Mouse (Mus musculus) heart, adult 2 months (tissue): ENCODE measurements around the gene Apon. TPM values are rescaled to one million over a fixed set of nuclear protein-coding genes. Genes with fewer than 3 reads are reported as not detected.
A peak's percentile ranks its signal among the peaks of the same experiment; 100 is the strongest.
"Not testable (repeated sequence)": the region's sequence is repeated elsewhere in the genome, so short reads cannot be mapped to it uniquely, and the experiment has no call there.

Experiments used
- DNase-seq, 2 experiments: peaks; one replicate each; pipeline ENCODE4 v3.0.0; 2021
- H3K27ac ChIP-seq: fragments of 200-600 bp; 2 replicates; pipeline ENCODE4 v1.8.1; 2022
- H3K27me3 ChIP-seq: fragments of 200-500 bp; 2 replicates; pipeline ENCODE4 v1.6.1; 2012; ENCODE audit warnings: mild to moderate bottlenecking, low read length, inconsistent platforms, mixed read lengths; ENCODE audit not compliant: control insufficient read depth, insufficient read depth
- H3K36me3 ChIP-seq: fragments of 200-500 bp; 2 replicates; pipeline ENCODE4 v1.6.1; 2012; ENCODE audit warnings: low read length, inconsistent platforms; ENCODE audit not compliant: control insufficient read depth, insufficient read depth
- H3K4me1 ChIP-seq: fragments of 200-500 bp; 2 replicates; pipeline ENCODE4 v1.6.1; 2011; ENCODE audit warnings: low read length; ENCODE audit not compliant: control insufficient read depth, insufficient read depth
- H3K4me3 ChIP-seq: fragments of 200-600 bp; 2 replicates; pipeline ENCODE4 v1.8.1; 2022
- H3K79me2 ChIP-seq: fragments of 200-500 bp; replicated peaks from 2 replicates; pipeline ENCODE4 v1.6.1; 2012; ENCODE audit warnings: mild to moderate bottlenecking, inconsistent platforms, low read length, moderate library complexity, mixed read lengths; ENCODE audit not compliant: control insufficient read depth, insufficient read depth
- H3K9ac ChIP-seq: fragments of 200-500 bp; 2 replicates; pipeline ENCODE4 v1.6.1; 2012; ENCODE audit warnings: low read depth, mild to moderate bottlenecking, control low read depth, inconsistent platforms, low read length, mixed read lengths
- CTCF ChIP-seq: fragments of 200-600 bp; IDR thresholded peaks from 2 replicates; pipeline ENCODE4 v1.8.1; 2022; ENCODE audit warnings: antibody characterized with exemption, mild to moderate bottlenecking, moderate library complexity
- EP300 ChIP-seq: fragments of 200-500 bp; IDR thresholded peaks from 2 replicates; pipeline ENCODE4 v1.6.1; 2011; ENCODE audit warnings: low read depth, low read length, control low read depth; ENCODE audit not compliant: insufficient read depth
- POLR2A ChIP-seq: fragments of 200-500 bp; IDR thresholded peaks from 2 replicates; pipeline ENCODE4 v1.6.1; 2011; ENCODE audit warnings: mild to moderate bottlenecking, low read depth, low read length, control low read depth; ENCODE audit not compliant: insufficient read depth
- WGBS: fragments of 180-500 bp; shearing (Covaris S2); methylation state at CpG from one replicate; pipeline ENCODE4 v1.1.7; 2018; 5-methylcytosine and 5-hydroxymethylcytosine counted together
- intact Hi-C: fragments of 180-260 bp; cut with DNase I; formaldehyde crosslinking; loops from one replicate; pipeline ENCODE4 v1.15.1; 2025
- polyA plus RNA-seq: library from polyadenylated mRNA; depleted of rRNA; stranded (reverse); fragments of >200 nt; gene quantifications from 2 replicates; pipeline ENCODE4 v1.2.3, GENCODE M21; 2012
- total RNA-seq, 2 experiments: library from RNA; stranded (reverse); gene quantifications; 2 replicates each; pipeline ENCODE4 v1.2.3; 2021

The Apon gene
- total and polyA plus RNA-seq, 3 experiments = not detected

DNA sequence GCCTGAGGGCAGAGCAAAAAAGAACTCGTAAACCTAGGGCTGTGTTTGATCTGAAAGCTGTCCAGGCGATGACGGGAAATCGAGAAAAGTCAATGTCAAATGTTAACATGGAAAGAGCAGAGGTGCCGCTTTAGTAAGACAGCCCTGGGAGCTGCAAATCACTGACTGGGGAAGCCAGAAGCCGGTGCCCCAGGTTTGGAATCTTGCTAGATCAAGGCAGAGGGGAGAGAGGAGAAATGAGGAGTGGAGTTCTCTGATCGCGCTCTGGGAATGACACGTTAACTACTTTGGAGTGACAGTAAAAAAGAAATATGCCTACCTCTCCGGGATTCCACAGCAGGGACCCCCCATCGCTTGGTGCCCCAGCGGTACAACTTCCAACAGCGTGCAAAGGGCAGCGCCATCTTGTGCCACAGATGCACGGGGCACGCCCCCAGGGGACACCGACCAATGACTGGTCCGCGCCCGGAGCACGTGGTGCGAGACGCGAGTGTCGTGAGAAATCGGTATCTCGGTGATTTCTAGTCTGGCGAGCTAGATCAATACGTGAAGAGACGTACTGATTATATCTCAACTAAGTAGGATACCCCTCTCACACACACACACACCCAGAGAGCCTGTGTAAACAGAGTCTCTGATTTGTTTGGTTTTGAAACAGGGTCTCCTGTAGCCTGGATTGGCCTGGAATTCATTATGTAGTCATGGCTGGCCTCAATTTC lies 42.3 kb upstream of the Apon start, which contains the start of gene Spryd4:
Spryd4 (minus strand) TSS at position 418 of the 719 bp plus-strand sequence.
- 0 out of 2 replicates have a peak, but pooled peaks have one; percentile 30 for TF ChIP-seq EP300
- peak; percentile 88 for TF ChIP-seq POLR2A
- peak; percentile 53 for TF ChIP-seq CTCF
- Histone ChIP-seq H3K79me2 (no peaks in the 10 kb centered on the region), H3K4me1 (peaks cover 3% of the 10 kb centered on the region), H3K27ac (peak within 1 kb of the TSS; percentile 69), H3K36me3 (no peaks in the 10 kb centered on the region), H3K9ac (peak within 1 kb of the TSS; percentile 56), H3K4me3 (peak within 1 kb of the TSS; percentile 61), H3K27me3 (no peaks in the 10 kb centered on the region; the same call in 1 of the 2 replicates)
- intact Hi-C loops = loop anchor here (2.0 kb wide), 1 partner anchor 17 kb away; the partner anchor contains the start of gene Gls2
- DNase-seq = peak; percentile 90 to 91
- WGBS = under 1% methylated on average over 30 of the region's 30 CpGs

DNA sequence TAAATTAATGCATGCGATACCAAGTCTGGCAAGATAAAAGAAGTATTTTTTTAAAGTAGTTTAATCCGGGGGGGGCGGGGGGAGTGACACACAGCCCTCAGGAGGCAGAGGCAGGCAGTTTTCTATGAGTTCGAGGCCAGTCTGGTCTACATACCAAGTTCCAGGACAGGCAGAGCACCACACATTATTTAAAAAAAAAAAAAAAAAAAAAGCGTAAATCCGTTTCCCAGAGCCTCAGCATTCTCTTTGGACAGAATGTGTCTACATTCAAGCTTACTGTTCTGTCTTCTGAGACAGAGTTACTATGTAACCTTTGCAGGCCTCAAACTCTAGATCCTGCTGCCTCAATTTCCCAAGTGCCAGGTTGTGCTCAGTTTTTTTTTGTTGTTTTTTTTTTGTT lies 41.7 kb upstream of the Apon start:
- Histone ChIP-seq H3K27me3 (no peaks in the 10 kb centered on the region; the same call in 1 of the 2 replicates), H3K9ac (no peak overlapping the region), H3K4me1 (peaks cover 3% of the 10 kb centered on the region), H3K79me2 (no peaks in the 10 kb centered on the region), H3K4me3 (peak overlapping the region; percentile 61), H3K36me3 (no peaks in the 10 kb centered on the region), H3K27ac (peak overlapping the region; percentile 69)
- TF ChIP-seq EP300 (no peak), CTCF (no peak), POLR2A (no peak)
- DNase-seq = no peak
- intact Hi-C loops = no loop called here
- WGBS = 34% methylated on average over 6 of the region's 6 CpGs

DNA sequence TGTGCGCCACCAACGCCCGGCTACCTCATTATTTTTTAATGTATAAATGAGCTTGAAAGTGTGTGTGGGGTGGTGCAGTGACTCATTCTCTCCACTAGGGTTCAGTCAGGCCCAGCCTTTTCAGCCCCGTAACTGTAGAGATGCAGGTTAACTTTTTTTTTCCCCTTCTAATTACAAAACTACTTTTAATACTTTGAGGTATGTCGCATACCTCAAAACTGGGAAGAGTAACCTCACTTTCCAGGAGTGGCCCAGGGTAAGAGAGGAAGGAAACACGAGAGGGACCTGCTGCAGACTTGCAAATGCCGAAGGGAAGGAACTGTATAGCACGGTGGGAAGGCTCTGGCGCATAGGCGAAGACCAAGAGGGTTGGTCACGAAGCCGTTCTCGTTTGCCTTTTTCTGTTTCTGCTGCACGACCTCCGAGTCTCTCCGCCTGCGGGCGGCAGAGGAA lies 41.0 kb upstream of the Apon start:
- peak overlapping the region; percentile 50 for H3K4me3 ChIP-seq
- H3K27me3 ChIP-seq = no peaks in the 10 kb centered on the region; the same call in 1 of the 2 replicates
- no peaks in the 10 kb centered on the region for H3K36me3 ChIP-seq
- H3K27ac ChIP-seq = peak overlapping the region; percentile 2; the same call in 1 of the 2 replicates
- H3K4me1 ChIP-seq = peaks cover 3% of the 10 kb centered on the region
- H3K9ac ChIP-seq = peak overlapping the region; percentile 66
- WGBS = 1% methylated on average over 18 of the region's 18 CpGs
- DNase-seq = peak; percentile 54 to 61
- no peaks in the 10 kb centered on the region for H3K79me2 ChIP-seq
- TF ChIP-seq POLR2A (no peak), CTCF (peak; percentile 87), EP300 (peak; percentile 29; the same call in 1 of the 2 replicates)
- intact Hi-C loops = loop anchor here (1.0 kb wide), 2 partner anchors 19 to 71 kb away; partner anchors contain the start of gene Timeless

DNA sequence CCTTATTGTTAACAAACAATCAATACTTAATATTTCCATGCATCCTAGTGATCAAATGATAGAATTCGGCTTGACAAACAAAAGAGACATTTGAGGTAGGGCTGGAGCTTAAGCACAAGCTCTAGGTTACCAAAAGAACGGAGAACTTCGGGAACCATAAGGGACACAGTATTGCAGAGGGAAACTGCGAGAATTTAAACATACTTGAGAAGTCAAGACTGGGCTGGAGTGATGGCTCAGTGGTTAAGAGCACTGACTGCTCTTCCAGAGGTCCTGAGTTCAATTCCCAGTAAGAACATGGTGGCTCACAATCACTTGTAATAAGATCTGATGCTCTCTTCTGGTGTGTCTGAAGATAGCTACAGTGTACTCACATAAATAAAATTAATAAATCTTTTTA lies 39.8 kb upstream of the Apon start:
- H3K27me3 ChIP-seq, DNase-seq, H3K4me3 ChIP-seq, H3K9ac ChIP-seq, H3K36me3 ChIP-seq, H3K4me1 ChIP-seq, H3K79me2 ChIP-seq, intact Hi-C loops, H3K27ac ChIP-seq: not testable (repeated sequence)
- whole genome bisulfite sequencing = 90% methylated on average over 4 of the region's 4 CpGs

- no peaks in the 10 kb centered on the region; the same call in 1 of the 2 replicates for H3K27me3 ChIP-seq
- H3K4me1 ChIP-seq = peaks cover 3% of the 10 kb centered on the region
- intact Hi-C loops = no loop called here
- H3K9ac ChIP-seq = no peak overlapping the region
- WGBS = 79% methylated on average over 5 of the region's 5 CpGs
- no peak for DNase-seq
- TF ChIP-seq CTCF = no peak
- H3K79me2 ChIP-seq = no peaks in the 10 kb centered on the region
- H3K36me3 ChIP-seq = no peaks in the 10 kb centered on the region
- no peak overlapping the region for H3K4me3 ChIP-seq
- no peak overlapping the region for H3K27ac ChIP-seq
Observed at GRCm38 (mm10) chr10:128214981-128215380, 38.9 kb upstream of the Apon start.

DNA sequence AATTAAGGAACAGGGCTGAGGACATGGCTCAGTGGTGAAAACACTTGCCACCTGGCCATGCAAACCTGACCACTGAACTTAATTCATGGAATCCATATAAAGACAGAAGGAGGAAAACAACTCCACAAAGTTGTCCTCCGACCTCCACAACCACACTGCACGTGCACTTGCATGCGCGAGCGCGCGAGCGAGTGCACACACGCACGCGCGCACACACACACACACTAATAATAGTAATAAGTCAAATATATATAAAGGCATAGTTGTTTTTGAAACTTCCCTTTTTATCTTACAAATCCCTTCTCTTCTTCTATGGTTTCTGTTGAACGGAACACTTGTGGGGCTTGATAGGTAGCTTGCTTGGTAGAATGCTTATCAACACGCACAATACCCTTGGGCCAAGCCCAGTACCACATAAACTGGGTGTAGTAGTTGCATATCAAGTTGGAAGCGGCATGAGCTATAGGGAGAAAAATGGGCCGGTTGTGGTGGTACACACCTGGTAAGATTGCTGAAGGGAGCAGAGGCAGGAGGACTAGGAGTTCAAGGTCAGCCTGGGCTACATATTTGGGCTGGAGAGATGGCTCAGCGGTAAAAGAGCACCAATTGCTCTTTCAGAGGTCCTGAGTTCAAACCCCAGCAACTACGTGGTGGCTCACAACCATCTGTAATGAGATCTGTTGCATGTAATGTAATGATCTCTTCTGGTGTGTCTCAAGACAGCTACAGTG lies 35.3 kb upstream of the Apon start:
- 91% methylated on average over 18 of the region's 18 CpGs for WGBS
- Histone ChIP-seq H3K9ac (no peak overlapping the region), H3K79me2 (no peaks in the 10 kb centered on the region), H3K36me3 (no peaks in the 10 kb centered on the region), H3K4me3 (no peak overlapping the region), H3K27ac (no peak overlapping the region), H3K27me3 (no peaks in the 10 kb centered on the region; the same call in 1 of the 2 replicates), H3K4me1 (no peaks in the 10 kb centered on the region)
- no peak for TF ChIP-seq CTCF
- TF ChIP-seq EP300 = no peak
- no peak for TF ChIP-seq POLR2A
- intact Hi-C loops = no loop called here
- DNase-seq = no peak
